Mouse (Mus musculus) urinary bladder, postnatal 25 days (tissue): ENCODE measurements around the gene Il7r.

ENCODE experiments used
- DNase-seq: peaks from one replicate; pipeline ENCODE4 v3.0.0; 2022; ENCODE audit warnings: low spot score

Il7r gene

DNA sequence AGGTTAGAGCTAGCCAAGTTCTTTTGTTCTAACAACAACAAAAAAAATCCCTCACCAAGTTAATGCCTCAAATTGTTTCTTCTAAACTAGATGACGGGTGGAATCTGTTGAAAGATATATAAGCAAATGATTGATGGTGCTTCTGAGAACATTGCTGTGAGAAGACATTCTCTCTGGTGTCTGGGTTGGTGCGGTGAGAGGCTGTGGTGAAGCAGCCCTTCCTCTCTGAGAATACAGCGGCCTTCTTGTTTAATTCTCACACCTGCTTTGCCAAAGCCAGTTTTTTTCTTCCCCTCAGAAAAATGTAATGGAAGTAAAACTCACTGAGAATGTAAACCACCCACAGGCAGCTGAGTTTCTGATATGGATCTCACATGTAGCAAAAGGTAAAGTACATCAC lies 57.8 kb downstream of the Il7r start:
- DNase-seq: no peak

DNA sequence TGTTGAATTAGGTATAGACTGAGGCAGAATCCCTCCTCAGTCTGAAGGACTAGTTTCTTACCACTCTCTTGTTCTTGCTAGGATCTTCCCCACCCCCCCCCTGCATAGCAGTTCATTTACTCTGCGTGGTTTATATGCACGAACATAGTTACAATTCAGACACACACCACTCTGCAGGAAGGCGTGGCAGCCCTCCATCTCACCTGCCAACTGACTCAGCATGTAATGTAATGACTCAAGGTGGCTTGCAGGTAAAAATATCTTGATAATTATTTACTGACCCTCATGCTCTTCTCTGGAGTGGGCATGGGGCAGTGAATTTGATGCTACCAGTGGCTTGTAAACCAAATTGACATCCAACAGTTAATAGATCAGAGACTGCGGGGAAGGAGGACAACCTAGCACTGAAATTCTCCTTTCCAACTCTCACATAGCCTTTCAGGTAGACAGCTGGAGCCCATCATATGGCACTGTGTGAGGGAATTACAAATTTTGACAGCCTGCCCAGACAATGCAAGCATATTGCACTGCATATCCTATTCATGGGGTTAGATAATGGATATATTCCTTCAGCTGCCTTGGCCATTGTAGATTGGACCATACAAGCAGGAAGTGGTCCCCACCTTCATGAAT lies 58.8 kb downstream of the Il7r start:
- no peak for DNase-seq

DNA sequence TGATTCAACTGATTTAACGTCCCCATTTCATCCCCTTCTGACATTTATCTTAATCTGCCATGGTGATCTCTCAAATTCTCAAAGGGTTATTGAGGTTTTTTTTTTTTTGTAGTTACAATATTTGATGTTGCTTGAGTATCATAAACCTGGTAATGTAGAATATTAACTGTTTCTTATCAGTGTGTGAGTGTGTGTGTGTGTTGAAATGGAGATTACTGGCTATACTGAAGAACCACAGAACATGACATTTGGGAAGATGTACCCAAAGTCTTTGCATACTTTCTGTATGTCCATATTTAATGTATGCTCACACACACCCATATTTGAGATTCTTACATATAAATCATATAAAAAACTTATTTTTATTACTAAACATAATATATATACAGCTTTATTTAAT lies 65.9 kb downstream of the Il7r start:
- DNase-seq: no peak

DNA sequence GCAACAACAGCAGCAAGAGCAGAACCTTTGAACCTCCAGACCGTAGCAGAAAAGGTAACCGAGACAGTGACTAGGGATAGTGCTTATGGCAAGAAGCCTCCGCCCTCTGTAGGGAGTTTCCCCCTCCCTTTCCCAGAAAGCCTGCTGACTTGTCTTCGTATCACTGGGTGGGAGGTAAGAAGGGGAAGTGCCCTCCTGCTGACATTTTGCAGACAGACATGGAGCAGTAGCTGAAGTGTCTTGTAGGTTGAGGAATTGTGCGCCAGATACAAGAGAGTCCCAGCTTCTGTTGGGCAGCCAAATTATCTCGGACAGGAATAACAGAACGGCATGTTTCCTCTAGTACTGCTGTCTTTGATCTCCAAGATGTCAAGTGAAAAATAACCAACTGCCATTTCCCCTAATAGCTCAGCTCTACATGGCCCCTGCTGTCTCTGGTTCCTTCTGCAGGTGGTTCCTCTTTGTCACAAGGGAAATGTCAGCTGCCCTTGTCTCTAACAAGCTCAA lies 66.4 kb downstream of the Il7r start:
- DNase-seq: no peak
